Mouse (Mus musculus): ENCODE measurements around the gene Tagln.

GRCm38 (mm10) chr9:45979778-45980177 is 43.9 kb upstream of the Tagln start:
- no peak for TF ChIP-seq CTCF (IDR thresholded peaks at IDR 0.05; ENCODE audit: insufficient read depth, low read length)
- TF ChIP-seq POLR2A (IDR thresholded peaks at IDR 0.05; ENCODE audit: borderline replicate concordance, extremely low read depth, low read depth, low read length): no peak
